Mouse (Mus musculus): ENCODE results near the gene Cttnbp2.
A peak's percentile ranks its signal among the peaks of the same experiment; 100 is the strongest.
"Not testable (repeated sequence)": the region's sequence is repeated elsewhere in the genome, so short reads cannot be mapped to it uniquely, and the experiment has no call there.

The Cttnbp2 gene

DNA sequence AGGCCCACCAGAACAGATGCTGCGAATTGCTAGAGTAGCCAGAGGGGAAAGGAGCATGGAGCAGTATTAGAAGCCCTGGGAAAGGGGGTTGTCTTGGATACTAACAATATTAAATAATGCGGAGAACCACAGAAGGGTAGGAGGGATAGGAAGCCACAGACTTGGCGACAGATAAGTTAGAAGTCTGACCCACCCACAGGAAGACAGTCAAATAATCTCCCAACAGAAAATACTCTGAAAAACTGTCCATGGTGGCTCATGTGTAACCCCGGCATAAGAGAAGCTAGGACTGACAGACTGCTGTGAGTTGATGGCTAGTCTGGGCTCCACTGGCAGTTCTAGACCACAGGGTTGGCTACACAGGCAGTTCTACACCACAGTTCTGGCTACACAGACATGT is 98.7 kb downstream of the Cttnbp2 start:
- DNase-seq: no peak

DNA sequence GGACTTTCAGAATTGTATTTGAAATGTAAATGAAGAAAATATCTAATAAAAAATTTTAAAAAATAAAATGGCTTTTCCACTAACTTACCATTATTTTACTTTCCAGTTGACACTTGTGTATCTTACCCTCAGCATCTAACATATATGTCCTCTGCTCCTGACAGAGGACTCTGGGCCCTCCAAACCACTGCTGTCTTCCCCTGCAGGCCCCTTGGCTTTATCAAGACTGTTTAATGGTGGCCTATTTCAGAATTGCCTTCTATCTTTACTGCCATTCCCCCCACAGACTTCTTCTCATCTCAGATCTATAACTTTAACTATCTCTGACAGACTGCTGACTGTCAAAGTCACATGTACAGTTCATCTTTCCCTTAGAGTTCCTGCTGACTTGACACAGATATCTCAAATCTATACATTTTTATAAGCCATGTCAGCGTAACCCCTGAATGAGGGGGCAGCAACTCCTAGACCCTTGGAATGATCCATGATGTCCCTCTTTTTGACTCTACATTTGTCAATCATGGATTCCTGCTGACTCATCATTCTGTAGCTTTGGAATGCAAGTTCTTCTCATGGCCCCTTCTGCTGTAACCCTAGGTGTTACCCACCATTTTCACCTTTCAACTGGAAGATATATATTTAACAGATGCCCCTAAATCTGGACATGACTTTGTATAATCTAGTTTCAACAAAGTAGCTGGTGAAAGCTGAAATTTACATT is 103.0 kb downstream of the Cttnbp2 start:
- no peak for DNase-seq

DNA sequence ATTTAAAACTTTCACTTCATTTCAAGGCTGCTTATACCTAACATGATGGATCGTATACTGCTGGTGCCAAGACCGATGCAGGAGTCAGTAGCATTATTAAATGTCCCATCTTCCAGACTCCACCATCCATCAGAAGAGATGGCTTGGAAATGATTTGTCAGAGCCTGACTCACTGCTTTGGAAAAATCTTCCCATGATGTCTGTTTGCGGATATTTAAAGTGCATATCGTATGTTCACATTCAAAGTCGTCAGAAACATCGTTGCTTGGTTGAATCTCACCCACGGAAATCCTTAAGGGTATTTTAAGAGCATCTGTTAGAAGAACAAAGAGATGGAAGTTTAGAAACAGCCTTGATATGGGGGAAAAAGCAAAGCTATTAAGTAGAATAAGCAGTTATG is 106.2 kb downstream of the Cttnbp2 start:
- no peak for DNase-seq

DNA sequence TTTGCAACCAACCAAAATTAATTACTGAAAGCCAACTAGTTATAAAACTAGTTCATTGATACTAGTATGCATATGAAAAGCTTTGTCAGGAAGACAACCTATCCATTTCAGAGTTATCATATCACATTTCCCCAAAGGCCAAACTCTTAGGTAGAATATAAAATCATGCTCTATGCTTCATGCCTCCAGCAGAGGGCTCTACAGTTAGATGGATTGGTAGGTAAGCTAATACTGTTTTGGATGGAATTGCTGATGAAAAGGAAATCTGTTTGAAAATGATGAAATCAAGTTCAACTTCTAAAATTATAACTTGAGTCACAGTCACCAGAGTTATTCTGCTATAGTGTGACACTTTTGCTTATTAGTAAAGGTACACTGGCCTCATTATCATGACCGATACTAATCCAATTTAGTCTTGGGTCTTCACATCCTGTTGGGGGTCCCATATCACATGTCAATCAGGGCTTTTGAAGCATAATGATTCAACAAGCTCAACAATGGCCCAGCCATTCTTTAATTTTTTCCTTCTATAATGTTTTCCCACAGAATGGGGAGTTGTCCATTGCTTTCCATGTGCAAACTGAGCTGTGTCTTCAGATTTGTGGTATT is 113.5 kb downstream of the Cttnbp2 start:
- peak; percentile 27 for DNase-seq

DNA sequence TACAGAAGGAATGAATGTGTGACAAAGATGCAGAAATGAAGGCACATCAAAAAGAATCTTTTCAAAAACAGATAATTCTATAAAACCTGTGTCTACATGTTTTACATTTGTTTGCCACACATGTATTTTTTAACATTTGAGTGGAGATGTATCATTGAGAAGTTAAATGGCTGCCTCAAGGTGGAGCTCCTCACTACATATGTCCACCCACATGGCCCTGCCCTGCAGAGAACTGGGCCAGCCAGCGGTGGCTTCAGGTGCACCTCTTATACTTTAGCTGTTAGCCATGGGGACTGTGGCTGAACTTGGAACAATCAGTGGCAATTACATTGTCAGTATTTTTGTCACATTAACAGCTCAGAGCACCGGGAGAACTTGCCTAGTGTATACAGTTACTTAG is 133.3 kb downstream of the Cttnbp2 start:
- no peak for DNase-seq

DNA sequence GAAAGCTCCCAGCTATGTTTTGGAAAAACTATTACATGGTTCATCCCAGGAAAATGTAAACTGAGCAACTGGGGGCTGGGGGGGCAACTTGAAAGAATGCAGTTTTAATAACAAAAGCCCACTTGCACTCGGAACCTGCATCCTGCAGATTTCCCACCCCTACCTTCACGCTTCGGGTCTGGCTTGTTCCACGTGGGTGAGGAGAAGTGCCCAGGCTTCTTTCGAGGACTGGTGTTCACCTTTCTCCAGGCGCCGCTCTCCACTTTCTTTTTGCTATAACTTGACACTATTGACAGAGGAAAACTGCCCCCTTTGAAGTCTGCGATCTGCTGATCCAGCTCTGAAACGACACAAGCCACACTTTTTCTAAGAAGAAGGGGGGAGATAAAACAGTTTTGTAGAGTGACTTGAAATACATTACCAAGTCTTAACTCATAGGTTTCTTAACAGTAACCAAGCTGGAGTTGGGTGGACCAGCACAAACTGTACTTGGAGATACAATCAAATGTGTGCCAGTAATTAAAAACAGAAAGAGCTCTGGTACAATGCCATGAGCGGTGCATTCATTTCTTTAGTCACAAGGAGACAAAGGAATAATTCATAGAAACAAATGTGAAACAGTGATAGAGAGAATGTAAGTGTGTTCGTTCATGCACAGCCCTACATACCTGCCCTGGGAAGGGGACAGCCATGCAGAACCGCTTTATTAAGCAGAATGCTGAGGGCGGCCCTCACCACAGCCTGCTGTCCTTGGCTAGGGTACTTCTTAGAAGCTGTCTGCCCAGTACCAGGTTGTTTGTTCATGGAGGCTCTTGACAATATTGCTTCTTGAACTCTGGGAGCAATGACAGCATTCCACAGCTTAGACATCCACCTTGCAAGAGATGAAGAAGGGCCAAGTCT is 134.1 kb downstream of the Cttnbp2 start:
- no peak for DNase-seq

DNA sequence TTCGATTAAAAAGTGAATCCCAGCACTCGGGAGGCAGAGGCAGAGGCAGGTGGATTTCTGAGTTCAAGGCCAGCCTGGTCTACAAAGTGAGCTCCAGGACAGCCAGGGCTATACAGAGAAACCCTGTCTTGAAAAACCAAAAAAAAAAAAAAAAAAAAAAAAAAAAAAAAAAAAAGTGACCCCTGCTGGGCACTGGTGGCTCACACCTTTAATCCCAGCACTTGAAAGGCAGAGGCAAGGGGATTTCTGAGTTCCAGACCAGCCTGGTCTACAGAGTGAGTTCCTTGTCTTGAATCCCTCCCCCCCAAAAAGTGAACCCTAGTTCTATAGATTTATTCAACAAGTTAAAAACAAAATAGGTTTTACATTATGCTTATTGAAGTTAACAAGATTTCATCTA is 136.9 kb downstream of the Cttnbp2 start:
- not testable (repeated sequence) for DNase-seq

DNA sequence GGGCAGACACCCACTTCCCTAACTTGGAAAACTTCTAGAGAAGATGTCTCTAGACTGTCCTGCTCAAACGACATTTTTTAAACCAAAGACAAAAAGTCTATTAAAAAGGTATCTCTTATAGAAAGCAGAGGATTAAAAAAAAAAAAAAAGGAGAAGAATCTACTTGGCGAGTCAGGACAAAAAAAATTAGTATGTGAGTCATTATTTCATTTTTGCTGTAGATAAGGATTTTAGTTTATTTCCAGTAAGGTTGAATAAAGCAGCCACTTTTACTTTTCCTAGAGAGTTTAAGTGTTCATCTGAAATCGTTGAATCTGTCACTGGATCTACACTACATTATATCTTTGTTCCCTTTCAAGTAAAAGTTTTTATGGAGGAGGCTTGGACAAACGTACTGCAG is 139.9 kb downstream of the Cttnbp2 start:
- no peak for DNase-seq

DNA sequence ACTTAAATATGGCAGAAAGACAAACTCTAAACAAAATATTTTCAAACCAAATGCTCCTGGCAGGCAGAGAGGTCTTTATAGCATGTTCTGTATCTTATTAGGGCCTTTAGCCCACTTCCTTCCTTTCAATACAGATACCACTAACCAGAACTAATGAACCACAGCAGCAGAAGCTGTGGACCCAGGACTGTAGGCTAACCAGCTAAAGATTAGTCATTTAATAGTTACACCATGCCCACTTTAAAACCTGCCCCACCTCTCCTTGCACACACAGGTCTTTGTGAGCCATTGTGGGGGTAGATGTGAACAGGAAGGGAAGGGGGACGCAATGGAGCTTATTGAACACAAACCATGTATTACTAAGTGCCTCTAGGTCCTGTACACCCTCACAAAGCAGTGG is 141.0 kb downstream of the Cttnbp2 start:
- no peak for DNase-seq

DNA sequence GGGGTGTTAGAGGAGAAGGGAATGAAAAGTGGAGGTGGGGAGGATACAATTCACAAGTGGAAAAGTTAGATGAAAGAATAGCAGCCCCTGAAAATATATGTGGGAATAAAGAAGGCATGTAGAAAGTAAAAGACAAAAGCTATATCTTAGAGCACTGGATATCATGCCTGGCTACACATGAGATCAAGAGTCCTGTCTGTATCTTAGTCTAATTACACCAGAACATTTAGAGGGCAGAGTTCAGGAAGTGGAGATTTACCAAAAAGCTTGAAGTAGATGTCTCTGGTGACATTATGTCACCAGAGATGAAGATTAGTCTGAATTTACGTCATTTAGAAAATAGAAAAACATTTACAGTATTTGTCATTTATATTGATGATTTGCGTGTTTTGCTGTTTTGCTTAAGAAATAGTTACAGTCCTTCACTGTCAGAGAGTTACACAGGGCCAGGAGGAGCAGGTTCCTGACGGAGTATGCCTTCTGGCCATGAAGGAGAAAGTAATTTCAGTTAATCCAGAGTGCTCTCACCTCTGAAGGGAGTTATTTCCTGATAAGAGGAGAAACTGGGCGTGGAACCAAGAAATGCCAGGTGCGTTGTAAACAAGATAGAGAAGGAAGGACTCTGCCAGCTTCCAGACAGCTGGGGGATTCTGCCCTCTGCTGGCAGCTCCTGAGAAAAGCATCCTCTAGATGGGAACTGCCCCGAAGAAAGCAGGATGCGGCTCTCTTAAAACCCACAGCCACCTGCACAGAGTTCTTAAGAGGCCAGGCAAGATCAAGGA is 142.0 kb downstream of the Cttnbp2 start:
- peak; percentile 79 for DNase-seq

DNA sequence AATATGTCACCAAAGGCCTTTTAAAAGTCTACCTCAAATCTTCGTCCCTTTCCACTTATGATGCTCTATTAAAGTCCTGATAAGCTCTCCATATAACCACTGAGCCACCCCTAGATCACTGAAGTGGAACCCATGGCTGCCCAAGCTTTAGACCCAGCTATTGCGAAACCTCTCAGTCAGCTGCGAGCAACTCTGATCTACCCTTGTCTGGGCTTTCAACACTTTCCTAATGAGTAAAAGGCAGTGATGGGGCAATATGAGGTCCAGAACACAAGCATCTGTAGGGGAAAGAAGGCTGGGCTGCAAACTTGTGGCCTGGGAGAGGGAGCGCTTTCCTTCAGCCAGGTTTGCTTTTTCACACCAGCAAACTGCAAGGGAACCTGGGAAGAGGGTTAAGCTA is 144.9 kb downstream of the Cttnbp2 start:
- DNase-seq: no peak

DNA sequence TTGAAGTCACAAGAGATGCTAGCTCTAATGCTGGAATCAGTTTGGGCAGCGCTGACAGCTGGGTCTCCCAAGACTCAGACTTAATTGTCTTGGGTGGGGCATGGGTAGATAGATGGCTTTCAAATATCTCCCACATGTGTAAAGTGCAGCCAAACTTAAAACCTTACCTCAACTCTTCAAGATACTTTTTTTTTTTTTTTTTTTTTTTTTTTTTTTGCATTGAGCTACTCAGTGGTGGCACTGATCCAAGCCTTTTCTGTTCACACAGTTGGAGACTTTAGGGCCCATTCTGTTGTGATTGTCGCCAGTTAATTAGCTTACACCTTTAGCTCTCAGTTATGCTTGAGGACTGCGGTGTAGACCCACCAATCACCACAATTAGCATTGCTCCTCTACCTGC is 145.6 kb downstream of the Cttnbp2 start:
- no peak for DNase-seq

DNA sequence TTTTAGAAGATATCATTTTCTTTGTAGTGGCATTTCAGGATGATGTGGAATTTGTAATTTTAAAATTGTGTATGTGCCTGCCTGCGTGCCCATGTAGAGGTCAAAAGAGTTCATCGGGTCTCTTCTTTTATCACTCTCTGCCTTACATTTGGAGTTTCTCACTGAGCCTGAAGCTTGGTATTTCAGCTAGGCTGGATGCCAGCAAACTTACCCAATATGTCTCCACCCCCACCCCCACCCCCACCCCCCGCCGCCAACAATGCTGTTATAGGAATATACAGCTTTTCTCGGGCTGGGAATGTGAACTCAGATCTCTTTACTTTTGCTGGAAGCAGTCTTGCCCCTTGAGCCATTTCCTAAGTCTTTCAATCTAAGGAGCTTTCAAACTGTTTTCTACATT is 152.4 kb downstream of the Cttnbp2 start:
- DNase-seq: no peak

DNA sequence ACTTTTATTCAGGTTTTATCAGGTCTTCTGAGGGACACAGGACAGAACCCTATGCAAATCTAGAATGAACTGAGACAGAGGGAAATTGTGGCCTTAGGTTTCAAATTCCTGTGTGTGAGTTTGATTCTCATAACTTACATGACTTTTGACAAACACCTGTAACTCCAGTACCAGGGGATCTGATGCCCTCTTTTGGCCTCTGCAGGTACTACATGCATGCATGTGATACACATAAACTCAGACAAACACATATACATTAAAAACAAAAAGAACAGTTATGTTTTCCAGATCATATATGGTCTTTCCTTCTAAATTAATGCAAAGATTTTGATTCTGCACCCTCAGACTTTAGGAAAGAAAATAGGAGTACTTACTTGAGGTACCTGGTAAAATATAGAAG is 153.7 kb downstream of the Cttnbp2 start:
- DNase-seq: no peak

DNA sequence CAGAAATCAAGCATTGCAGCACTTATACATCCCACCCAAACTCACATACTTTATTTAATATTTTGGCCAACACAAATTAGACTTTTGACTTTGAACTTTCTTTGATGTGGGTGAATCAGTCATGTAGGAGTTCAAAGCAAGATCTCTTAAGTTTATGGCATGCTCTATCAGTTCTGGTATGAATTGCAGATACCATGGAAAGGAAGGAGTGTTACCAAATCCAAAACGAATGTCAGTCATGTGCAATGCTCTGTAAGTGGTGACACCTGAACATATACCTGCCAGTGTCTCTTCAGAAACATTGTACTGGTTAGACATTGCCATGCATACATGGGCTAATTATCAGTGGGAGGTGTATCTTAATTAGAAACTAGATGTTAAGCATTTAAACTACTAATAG is 154.5 kb downstream of the Cttnbp2 start:
- no peak for DNase-seq

DNA sequence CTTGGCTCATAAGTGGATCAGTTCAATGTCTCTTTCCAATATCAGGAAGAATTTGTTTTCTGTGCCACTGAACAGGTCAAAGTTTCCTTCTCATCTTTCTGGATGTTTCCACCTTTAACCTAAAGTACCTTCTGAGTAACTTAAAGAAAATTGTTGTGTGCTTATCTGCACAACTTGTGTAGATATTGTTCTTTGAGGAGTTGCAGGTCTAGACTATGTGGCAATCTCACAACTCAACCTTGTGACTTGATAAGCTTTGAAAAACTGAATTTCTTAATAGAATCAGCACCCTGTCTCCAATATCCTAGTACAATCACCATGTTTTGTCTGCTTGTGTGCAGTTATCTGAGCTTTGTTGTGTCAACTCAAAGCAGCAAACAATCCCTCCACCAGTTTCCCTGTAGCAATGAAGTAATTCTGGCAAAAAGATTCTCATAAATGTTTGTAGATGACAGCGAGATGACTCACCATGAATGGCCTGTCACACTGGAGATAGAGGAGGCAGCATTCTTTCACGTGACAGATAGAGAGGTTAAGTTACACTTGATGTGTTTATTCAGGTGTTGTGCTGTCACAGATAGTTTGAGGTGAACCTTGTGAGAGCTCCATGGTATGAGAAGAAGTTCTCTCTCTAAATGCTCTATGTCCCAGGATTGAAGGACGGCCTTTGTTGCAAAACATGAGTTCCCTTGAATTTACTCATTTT is 165.3 kb downstream of the Cttnbp2 start:
- no peak for DNase-seq

DNA sequence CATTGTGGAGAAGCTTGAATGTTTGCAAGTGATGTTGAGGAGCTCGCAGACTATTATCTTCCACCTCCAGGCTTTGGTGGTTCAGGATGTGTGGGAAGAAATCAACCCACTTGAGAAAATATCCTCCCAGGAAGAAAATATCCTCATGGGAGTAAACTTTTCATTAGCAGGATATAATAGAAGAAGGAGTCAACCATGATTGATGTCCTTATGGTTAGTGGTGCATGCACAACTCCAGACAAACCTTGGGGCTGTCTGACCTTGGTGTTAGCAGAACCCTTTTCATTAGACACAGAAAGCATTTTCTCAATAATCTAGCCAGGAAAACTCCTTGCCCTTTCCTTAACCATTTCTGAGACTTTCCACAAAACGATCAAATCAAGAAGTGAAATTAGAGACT is 170.4 kb downstream of the Cttnbp2 start:
- no peak for DNase-seq

DNA sequence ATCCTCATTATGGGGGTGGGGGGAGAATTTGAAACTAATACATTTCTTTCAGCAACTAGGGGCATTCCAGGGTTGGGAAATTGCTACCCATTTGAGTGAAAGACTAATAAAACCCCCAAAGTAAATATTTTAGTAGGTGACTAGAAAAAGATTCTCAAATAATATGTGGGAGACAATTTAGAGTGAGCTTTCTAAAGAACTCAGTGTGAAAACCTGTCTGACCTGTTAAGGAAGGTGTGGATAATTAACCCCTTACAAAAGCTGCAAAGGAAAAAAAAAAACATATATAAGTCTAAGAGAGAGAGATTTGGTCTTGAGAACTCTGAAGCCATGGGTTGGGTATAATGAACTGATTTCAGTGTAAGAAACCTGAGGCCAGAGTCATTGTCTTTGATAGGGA is 176.3 kb downstream of the Cttnbp2 start:
- DNase-seq: no peak

DNA sequence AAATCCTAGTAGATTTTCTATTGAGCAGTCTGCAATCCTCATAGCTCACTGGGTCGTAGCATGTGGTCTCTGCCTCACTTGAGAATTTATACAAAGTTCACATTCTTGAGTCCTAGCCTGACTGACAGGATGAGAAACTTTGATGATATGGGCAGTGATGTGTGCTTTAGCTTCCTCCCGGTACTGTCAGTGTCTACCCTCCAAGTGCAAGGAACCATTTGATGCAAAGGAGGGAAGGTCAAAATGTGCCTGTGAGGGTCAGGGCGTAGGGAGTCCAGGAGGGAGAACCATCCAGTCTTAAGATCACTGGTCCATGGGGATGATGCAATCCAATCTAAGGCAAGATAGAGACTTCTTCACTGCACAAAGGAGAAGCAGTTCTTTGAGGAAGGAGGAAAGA is 179.2 kb downstream of the Cttnbp2 start:
- DNase-seq: no peak

DNA sequence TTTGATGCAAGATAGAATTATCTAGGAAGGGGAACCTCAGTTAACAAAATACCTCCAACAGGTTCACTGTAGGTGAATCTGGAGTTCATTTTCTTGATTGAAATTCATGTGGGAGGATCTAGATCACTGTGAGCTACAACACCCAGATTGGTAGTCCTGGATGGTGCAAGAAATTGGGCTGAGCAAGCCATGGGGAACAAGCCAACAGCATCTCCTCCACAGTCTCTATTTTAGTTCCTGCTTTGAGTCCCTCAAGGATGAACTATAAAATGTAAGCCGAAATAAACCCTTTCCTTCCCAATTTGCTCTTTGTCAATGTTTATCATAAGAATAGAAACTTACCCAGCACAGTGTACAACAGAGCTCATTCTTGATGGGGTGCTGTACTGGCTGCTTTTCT is 191.7 kb downstream of the Cttnbp2 start:
- DNase-seq: no peak
